Mouse (Mus musculus) mouse trophoblast stem cell (cell line): ENCODE results near the gene Ccnd3.

Experiments
- in situ Hi-C, 2 experiments: fragments of 300-500 bp; cut with MseI, MboI; formaldehyde crosslinking; loops; 2 replicates in 1 of 2; 3 replicates in 1 of 2; pipeline ENCODE4 v1.15.1; 2025

The Ccnd3 gene

DNA sequence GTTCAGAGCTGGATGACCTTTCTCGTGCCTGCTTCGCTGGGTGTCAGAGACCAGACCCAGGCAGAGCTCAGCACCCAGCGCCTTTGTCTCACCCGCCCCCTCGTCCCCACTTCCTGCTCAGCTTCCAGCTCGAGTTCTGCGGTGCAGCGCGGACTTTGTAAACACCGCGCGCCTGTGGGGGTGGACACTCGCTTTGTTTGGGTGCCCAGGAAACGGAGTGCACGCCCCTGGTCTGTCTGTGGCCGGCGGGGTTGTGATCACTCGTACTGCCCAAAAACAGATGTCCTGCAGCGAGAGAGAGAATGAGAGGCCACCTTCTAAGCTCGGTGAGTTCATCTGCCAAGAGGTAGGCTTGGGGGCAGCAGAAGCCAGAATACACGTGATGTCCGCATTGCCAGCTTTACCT lies at the start of gene Ccnd3:
Gene Ccnd3 (plus strand): TSS at position 111 of the 406 bp plus-strand sequence.
- in situ Hi-C loops: no loop called here

GRCm38 (mm10) chr17:47458310-47458709 lies 46.5 kb upstream of the Ccnd3 start:
- in situ Hi-C loops: no loop called here

GRCm38 (mm10) chr17:47458936-47459335 lies 45.9 kb upstream of the Ccnd3 start:
- in situ Hi-C loops: no loop called here

GRCm38 (mm10) chr17:47459341-47459919 lies 45.4 kb upstream of the Ccnd3 start:
- in situ Hi-C loops: no loop called here

DNA sequence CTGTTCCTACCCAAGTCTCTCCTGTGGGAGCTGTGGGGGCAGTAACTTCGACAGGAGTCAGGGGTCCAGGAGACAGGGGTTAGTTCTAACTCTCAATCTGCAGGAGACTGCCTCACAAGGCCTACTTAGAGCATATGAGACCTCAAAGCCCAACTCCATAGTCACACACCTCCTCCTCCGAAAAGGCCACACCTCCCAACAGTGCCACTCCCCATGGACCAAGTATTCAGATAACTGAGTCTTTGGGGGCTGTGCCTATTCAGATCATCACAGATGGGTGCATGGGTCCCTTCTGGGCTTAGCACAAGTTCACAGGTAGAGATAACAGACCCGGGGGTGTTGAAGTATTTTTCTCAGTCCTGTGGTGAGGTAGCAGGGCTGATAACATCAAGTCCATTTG lies 43.2 kb upstream of the Ccnd3 start:
- in situ Hi-C loops: no loop called here

DNA sequence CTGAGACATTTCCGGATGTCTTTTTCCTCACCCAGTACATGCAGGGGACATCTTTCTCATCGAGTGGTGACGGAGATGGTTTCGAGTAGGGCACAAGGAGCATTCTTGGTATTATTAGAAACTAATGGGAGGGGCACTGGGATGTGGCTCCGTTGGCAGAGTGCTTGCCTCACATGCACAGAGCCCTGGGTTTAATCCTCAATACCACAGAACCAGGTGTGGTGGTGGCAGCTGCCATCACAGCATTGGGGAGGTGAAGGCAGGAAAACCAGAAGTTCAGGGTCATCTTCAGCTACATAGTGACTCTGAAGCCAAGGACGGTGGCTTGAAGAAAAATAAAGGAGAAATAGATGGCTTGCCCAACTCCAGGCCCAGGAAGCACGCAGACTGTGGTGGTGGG lies 42.6 kb upstream of the Ccnd3 start:
- in situ Hi-C loops: no loop called here

DNA sequence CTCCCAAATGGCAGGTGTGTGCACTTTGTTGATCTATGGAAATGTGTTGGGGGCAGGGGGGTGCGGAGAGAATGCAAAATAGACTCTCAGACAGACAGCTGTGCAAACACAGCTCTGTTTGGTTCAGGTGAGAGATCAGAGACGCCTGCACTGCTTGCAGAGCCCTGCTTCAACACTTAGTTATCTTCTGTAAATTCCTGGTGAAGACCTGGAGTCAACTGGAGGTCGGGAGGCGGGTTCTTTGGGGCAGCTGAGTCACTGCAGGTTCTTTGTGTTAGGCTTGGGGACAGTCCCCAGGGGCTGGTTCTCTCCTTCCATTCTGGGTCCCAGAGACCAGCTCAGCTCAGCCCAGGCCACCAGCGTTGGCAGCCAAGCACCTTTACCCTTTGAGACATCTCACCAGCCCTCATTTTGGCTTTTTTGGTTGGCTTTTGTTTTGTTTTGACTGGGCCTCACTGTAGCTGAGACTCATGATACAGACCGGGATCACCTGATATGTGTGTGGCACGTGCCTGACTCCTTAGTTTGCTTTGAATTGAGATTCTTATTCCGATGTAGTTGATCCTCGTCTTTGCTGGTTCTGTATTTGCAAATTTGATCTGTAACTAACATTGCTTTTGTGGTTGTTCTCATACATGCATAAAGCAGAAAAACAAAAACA lies 42.0 kb upstream of the Ccnd3 start:
- in situ Hi-C loops: no loop called here

GRCm38 (mm10) chr17:47464248-47464965 lies 40.4 kb upstream of the Ccnd3 start:
- in situ Hi-C loops: no loop called here

GRCm38 (mm10) chr17:47465016-47465415 lies 39.8 kb upstream of the Ccnd3 start:
- in situ Hi-C loops: no loop called here

GRCm38 (mm10) chr17:47466284-47466683 lies 38.6 kb upstream of the Ccnd3 start:
- in situ Hi-C loops: no loop called here

DNA sequence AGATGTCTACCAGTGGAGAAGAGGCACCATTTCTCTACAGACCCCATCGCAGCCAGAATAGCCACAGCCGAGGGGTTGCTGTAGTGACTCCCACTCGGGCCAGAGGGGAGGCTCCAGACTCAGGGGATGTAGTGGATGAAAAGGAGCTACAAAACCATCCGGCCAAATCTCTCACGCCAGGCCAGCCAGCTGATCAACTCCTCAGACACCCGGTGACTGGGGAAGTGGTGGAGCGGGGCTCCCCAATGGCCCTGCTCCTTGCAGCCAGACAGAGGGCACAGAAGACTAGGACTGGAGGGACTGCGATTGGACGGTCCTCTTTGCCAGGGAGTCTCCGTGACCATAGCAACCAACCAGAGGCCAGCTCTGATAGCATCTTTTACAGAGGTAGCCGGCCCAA lies 37.2 kb upstream of the Ccnd3 start:
- in situ Hi-C loops: no loop called here

DNA sequence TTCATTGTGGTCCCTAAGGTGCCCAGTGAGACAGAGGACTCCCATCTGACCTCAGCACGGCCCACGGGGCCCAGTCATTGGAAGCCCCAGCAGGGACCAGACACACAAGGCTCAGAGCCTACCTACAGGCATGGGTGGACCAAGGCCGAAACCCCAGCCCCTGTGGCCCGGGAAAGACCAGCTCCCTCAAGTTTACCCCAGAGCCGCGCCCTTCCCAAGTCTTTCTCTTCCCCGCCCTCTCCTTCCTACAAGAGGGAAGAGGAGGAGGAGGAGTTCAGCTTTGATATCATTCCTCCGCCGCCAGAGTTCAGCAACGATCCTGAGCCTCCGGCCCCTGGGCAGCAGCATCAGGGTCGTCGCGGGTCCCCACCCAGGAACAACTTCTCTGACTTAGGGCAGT lies 36.8 kb upstream of the Ccnd3 start:
- in situ Hi-C loops: no loop called here

DNA sequence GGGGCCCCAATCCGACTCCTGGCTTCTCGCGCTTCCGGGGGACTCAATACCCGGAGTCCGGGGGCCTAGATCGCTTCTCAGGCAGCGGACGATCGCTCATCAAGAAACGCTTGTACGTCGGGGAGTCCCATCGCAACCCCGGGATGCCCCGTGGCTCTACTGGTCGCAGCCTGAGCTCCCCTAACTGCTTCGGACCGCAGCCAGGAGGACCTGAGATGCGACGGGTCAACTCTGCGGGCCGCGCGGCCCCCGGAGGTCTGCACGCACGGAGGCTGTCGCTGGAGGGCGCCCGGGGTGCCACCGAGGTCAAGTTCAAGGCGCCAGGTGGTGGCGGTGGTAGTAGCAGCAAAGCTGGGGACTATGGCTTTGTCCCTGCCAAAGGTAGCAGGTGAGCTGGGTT lies 36.4 kb upstream of the Ccnd3 start:
- in situ Hi-C loops: no loop called here

- in situ Hi-C loops: loop anchor here in 1 of 2 experiments (5.0 kb wide), 1 partner anchor 62 kb away; no protein-coding TSS in a partner anchor
These were observed 35.2 kb upstream of the Ccnd3 start for GRCm38 (mm10) chr17:47469642-47470041.

DNA sequence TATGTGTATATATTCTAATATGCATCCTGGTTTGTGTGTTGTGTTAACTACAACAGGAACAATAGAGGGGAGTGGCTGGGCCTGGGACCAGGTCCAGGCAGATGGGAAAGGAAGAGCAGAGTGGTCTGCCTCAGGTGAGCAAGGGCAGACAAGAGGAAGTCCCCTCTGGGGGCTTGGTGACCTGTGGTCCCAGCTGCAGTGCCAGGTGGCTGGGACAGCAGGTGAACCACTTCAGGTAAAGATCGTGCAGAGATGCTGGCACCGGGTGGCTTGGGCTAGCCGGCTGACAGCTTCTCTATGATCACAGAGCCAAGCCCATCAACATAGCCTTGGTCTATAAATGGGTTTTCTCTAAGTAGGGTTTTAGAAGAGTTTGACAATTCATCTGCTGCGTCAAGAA lies 34.7 kb upstream of the Ccnd3 start:
- in situ Hi-C loops: loop anchor here in 1 of 2 experiments (5.0 kb wide), 1 partner anchor 63 kb away; no protein-coding TSS in a partner anchor

- in situ Hi-C loops: loop anchor here in 1 of 2 experiments (5.0 kb wide), 1 partner anchor 63 kb away; no protein-coding TSS in a partner anchor
These were observed 34.2 kb upstream of the Ccnd3 start for GRCm38 (mm10) chr17:47470686-47471085.

- in situ Hi-C loops: loop anchor here in 1 of 2 experiments (5.0 kb wide), 1 partner anchor 65 kb away; no protein-coding TSS in a partner anchor
These were observed 32.2 kb upstream of the Ccnd3 start for GRCm38 (mm10) chr17:47472435-47473350.

- in situ Hi-C loops: loop anchor here in 1 of 2 experiments (5.0 kb wide), 1 partner anchor 66 kb away; no protein-coding TSS in a partner anchor
These were observed 31.3 kb upstream of the Ccnd3 start for GRCm38 (mm10) chr17:47473434-47473974.

GRCm38 (mm10) chr17:47474250-47474649 lies 30.6 kb upstream of the Ccnd3 start:
- in situ Hi-C loops: loop anchor here in 1 of 2 experiments (5.0 kb wide), 1 partner anchor 67 kb away; no protein-coding TSS in a partner anchor

- in situ Hi-C loops: no loop called here
These were observed 29.7 kb upstream of the Ccnd3 start for GRCm38 (mm10) chr17:47475181-47475580.

GRCm38 (mm10) chr17:47475714-47476113 lies 29.1 kb upstream of the Ccnd3 start:
- in situ Hi-C loops: no loop called here
